Mouse (Mus musculus) megakaryocyte, adult 5-6 weeks (primary cell): Measurements from ENCODE around the gene Itga5. TPM values are rescaled to one million over a fixed set of nuclear protein-coding genes. Genes with fewer than 3 reads are reported as not detected.

ENCODE experiments used
- ATAC-seq: 2 replicates; pipeline ENCODE4 v1.8.0; 2016; ENCODE audit warnings: mild to moderate bottlenecking, inconsistent platforms; ENCODE audit not compliant: poor library complexity, severe bottlenecking
- total RNA-seq, 2 experiments: library from RNA; stranded (forward) in 1 of 2; stranded (reverse) in 1 of 2; fragments of 153-499, 151-499 nt in 1 of 2; fragments of 221-1000, 200-1000 nt in 1 of 2; gene quantifications; 2 replicates each; pipeline versions ENCODE4 v1.2.3 to v1.2.4; 2015 to 2017

The Itga5 gene
- total RNA-seq, 2 experiments from 2014 or later, result 9.5 to 21.4 TPM

DNA sequence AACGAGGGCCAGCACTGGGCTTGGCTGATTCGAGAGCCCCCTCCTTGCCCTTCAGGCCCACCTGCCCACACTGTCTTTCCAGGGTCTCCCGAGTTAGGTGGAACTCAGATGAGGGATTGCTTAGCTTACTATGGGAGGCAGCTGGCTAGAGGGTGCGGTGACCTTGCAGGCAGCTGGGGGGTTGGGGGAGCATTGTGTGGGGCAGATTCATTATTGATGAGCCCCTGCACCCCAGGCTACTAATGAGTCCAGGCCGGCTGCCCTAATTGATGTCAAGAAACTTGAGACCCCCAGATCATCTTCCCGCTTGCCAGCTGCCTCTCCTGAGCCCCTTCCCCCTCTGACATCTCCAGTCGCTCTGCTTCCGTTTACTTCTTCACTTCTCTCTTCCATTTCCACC, 25.0 kb downstream of the Itga5 start:
- ATAC-seq, result no peak

DNA sequence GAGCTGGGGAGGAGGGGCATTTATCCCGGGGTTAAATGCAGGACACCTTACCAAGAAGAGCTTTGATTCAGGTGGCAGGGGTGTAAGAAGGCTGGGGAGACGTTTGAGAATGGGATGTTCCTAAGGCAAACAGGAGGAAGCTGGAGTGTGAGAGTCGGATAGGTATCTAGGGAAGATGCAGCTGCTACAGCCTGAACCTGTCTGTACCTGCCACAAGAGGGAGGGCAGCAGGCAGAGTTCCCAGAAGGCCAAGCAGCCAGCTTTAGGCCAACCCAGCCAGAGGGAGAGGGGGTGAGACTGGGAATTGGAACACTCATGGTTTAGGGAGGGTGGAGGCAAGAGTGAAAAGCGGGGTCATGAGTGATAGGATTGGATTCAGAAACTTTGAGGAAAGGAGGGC, 25.8 kb downstream of the Itga5 start:
- ATAC-seq, result no peak

DNA sequence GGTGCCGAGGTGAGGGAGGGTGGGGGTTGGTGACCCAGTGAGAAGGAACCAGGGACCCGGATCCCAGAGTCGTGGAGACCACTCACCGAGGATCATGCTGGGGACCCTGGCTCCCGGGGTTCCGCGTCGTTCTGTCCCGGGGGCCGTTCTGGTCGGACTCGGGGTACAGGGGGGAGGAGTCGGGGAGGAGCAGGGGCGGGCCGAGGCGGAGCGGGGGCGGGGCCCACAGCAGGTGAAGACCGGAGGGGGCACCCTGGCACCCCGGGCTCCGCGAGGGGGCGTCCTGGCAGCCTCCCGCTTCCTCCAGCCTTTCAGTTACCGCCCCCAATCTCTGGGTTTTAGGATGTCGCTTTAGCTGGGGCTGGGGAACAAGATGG, 26.6 kb downstream of the Itga5 start, which contains the start of gene Zfp385a:
Gene Zfp385a (minus strand): TSS at position 133 of the 377 bp plus-strand sequence.
- ATAC-seq, result peak; percentile 67

DNA sequence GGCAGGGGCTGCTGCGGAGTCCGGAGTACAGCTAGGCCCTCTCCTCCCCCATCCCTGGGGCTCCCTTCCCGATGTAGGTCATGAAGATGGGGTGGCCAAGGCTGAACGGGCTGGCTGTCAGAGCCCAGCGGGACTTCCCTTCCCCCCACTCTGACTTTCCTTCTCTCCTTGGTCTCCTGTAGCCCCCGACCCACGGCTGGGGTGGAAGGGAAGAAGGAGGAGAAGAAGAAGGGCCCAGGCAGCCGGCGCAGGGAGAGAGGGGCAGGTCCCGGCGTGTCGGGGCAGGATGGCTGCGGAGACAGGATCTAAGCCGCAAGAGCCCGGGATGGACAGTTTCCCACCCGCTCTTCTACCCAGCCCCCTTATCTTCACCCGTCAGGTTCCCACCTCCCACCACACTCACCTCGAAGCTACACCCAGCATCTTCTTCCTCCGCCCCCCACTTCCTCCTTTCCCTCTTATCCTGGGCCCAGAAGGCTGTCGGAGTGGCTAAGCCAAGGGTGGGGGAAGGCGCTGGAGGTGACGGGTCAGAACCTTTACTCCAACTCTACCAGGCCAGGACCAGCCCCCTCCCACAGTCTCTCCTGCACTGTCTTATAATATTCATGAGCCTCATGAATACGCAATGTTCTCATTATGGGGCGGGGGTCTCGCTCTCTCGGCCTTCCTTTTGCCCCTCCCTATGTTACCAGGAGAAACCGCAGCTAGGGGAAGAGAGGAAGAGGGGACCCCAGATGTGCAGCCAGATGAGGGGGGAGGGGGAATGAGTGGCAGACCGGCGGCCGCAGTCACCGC, 27.2 kb downstream of the Itga5 start:
- ATAC-seq, result peak; percentile 52

DNA sequence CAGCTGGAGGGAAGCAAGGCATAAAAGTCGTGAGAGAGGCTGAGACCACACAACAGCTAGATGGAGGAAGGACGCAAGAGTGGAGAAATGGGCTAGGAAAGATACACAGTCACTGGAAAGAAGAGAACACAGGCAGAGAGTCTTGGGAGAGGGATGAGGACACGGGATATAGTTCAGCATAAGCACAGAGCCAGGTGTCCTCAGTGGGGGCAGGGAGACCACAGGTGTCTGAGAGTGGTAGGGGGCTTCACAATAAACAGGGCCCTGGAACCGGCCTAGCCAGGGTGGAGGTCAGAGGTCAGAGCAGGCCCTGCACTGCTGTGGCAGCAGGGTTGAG, 27.8 kb downstream of the Itga5 start:
- no peak for ATAC-seq

DNA sequence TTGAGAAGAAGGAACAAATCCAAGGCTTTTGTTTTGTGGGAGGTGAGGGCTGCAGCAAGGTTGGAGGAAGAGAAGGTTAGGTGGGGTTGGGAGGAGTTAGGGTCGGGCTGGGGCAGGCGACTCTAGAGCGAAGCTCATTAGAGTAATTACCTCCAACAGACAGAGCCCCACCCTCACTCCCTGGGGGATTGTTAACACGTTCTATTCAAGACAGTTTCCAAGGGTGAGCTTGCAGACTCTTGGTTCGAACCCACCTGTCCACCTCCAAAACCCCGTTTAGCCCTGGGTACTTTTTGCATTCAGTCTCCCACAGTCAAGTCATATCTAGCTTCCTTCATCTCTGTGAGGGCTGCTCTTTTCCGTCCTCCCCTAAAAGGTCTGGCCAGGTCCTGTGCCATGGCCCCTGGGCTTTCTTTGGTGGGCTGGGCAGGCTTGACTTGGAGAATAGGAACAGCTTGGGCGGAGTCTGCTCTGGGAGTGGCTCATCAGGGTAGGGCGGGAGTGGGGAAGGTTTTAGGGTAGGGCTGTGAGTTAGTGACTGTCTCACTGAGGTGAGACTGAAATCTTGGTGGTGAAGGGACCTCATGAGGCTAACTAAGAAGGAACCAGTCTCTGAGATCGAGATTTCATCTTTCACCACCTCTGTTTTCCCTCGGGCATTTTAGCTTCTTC, 29.4 kb downstream of the Itga5 start:
- ATAC-seq, result no peak

DNA sequence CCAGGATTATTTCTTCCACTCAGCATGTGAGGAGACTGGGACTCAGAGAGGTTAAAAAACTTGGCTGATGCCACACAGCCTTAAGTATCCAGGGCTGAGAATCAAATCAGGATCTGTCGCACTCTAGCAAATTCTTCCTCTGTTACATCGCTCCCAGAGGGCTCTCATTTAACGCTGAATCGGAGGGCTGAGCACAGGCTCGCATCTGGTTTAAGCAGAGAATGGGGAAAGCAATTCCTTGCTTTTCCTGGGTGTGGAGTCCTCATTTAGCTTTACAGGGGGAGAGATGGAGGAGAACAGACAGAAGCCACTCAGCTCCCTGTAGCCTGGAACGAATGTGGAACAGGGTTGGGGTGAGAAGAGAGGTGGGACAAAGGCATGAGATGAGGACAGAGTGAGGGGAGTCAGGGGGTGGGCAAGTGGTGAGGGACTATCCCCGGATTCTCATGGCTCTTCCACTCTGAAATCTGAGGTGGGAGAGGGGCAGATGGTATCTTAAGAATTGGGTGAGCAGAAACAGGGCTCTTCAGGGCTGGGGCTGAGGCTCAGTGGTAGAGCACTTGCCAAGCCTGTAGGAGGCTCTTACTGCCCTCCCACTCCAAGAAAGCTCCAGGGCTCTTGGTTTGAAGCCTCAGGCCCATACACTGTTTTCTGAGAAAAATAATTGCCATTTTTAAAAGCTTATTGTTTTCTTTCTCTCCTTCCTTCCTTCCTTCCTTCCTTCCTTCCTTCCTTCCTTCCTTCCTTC, 30.9 kb downstream of the Itga5 start:
- ATAC-seq, result no peak

DNA sequence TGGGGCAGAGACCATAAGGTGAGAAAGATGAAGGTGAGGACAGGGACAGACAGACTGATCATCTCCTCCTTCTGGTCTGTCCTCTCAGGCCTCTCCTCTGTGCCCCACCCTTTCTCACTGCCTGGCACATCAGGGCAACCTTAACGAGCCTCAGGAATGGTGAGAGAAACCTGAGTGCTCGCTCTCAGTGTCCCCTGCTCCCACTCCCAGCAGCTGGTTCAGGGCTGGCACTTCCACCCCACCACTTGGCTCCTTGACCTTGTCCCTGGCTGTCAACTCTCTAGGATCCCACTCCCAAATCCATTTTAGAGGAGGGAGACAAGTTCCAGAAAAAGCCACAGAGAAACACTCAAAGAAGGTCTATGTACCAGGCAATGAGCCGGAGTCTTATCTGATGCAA, 31.5 kb downstream of the Itga5 start:
- ATAC-seq, result no peak

DNA sequence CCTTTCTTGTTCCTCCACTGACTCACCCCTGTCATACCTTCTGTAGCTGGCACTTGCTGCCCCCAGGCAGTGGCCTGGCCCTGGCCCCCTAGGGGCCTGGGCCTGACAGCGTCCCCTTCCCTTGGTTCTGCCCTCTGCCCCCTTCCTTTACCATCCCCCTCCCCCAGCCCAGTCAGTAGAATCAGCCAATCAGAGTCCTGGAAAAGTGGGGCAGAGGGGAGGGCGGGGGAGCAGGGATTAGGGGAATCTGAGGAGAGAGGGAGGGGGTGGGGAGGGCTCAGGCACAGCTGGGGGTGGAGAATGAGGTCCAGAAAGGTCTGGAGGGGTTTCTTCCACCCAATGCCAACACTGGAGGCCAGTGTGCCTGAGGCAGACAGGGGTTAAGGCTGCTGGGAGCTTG, 32.4 kb downstream of the Itga5 start:
- no peak for ATAC-seq

DNA sequence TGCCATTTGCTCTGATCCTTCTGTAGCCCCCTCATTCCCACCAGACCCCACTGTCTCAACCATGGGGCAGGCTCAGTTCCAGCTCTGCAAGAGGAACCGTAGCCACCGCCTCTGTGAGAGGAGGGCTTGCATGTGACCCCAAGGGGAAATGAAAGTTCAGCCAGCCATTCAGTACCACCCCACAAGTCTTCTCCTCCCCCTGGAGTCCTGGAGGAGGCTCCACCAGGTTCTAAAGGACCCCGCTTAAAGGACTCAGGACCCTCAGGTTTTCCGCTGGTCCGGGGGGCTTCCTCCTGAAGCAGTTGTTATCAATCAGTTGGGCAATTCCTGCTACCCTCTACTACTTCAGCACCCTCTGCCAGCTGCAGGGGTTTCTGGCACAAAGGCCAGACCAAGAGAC, 32.8 kb downstream of the Itga5 start:
- ATAC-seq, result peak; percentile 90

DNA sequence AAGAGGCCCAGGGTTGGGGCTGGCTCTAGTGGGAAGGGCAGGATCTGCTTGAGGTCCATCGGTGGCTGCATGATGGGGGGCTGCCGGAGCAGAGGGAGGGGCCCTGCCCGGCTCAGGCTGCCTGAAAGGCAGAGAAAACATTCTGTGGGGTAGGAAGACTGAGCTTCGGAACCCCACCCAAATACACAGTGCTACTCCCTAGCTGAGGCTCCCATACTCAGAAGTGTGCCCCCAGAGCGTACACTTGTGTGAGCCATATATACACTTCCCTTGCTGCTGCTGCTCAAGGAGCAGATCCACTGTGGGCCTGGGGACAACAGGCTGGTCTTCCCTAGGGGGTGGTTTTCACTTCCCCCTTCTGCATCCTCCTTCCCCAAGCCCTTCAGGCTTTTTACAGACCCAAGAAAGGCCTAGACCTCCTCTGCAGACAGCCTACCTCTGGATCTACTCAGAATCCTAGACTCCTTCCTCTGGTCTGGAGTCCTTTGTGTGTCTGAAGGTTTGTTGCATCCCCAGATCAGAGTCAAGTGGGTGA, 33.4 kb downstream of the Itga5 start:
- ATAC-seq, result peak; percentile 83

DNA sequence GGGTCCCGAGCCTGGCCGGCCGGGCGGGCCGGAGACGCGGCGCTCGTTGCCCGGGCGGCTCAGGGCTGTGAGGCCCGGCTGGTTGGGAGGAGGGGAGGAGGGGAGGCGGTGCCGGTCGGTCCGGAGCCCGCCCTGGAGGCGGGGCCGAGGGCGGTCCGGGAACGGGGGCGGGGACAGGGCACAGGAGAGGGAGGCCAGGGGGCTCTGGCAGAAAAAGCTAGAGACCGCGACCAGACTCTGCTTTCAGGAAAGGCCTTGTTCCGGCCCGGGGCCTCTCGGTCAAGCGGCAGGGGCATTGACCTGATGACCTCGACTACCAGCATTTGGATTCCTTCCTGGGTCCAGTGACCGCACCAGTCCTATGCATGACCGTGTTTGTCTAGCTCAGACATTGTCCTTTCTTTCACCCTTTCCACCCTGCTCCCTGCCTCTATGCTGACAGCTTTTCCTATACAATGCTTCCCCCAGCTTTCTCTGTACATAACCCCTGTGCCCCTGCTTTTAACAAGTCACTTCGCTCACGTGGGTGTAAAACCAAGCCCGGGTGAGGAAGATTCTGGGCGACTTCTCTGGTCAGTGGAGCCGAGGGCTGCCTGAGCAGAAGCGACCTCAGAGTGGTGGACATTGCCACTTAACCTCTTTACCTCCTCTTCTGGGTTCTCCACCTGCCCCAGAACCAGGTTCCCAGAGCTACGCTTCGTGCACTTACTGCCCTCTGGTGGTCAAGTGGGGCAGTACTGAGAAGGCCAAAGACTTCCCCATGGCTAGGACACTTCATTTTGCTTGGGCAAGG, 42.9 kb downstream of the Itga5 start:
- ATAC-seq, result peak; percentile 96

DNA sequence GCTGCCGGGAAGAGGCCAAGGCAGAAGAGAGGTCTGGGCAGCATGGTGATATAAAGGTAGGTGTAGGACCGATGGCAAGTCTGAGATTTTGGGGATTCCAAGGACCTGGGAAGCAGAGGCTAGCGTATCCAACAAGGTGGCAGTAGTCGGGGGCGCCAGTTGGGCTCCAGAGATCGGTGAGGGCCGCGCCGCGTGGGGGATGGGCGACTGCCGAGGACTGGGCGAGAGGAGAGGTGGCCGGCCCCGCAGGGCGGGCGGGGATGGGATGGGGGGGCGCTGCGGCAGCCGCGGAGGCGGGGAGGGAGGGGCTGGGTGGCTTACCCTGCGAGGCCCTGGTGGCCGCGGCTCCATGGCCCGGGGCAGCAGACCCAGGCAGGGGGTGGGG, 43.5 kb downstream of the Itga5 start:
- ATAC-seq, result no peak

DNA sequence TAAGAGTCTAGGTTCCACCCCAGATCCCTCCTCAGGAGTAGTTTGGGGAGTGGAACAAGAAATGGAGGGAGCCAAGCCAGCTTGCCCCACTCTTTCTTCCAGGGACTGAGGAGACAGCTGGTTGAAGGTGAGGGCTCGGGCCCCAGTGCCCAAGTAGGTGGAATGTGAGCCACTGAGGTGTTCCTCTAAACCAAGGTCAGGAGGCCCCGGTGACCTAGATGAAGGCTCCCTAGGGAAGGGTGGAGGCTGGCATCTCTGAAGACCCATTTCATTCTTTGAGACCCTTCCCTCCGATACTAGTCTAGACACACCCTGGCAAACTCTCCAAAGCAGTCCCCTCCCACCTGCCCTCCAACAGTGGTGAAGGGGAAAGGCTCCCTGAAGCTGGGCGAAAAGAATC, 44.2 kb downstream of the Itga5 start:
- no peak for ATAC-seq

DNA sequence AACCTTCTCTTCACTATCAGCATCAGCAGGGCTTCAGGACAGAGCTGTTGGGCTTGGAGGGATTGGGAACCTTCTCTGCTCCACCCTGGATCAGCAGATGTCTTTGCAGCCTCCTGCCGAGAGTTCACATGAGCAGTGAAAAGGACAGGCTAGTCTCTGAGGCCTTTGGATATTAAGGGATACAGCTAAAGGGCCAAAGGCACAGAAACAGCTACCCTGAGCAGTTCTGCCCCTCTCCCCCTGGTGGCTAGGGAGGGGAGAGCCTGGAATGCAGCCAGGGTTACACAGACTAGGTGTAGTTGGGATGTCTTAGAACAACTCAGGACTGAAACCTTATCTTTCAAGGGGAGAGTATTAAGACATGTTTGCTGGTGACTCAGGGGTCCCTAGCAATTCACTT, 45.5 kb downstream of the Itga5 start:
- ATAC-seq, result no peak

DNA sequence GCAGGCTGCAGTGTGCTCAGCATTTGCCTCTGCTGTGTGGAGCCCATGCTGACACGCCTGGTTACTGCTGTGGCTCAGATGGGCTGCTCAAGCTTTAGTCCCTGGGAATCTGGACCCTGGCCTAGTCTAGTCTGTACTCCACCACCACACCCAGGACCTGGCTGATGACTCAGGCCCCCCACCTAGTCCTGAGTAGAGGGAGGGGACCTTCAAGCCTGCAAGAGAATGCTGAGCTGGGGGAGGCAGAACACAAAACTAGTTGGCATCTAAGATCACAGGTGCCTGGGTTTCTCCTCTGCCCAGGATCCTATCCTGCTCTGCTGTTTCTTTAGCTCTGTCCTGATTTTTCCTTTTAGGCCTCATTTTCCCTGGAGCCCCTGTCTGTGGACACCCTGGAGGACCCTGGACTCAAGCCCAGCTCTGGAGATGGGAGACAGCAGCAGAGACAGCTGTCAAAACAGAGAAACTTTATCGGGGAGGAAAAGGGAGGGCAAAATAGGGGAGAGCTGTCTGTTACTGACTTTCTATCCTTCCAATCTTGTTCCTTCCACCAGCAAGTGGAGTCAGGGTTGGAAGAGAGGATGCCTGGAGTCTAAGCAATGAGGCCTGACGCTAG, 48.3 kb downstream of the Itga5 start:
- no peak for ATAC-seq

DNA sequence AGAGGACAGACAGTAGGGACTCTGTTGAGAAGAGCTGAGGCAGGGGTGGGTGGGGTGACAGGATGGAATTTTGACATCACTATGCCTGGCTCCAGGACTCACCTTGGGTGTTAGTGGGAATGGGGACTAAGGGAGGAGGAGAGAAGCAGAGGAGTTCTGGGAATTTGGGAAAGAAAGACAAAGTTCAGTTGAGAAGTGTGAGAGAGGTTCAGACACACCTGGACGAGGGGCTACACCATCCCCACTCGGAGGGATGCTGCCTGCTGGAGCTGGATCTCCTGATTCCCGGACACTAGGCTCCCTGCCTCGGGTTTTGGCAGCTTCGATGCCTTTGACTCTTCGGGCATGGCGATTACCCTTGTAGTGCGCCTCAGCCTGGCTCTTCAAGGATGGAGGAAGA, 48.8 kb downstream of the Itga5 start:
- no peak for ATAC-seq

DNA sequence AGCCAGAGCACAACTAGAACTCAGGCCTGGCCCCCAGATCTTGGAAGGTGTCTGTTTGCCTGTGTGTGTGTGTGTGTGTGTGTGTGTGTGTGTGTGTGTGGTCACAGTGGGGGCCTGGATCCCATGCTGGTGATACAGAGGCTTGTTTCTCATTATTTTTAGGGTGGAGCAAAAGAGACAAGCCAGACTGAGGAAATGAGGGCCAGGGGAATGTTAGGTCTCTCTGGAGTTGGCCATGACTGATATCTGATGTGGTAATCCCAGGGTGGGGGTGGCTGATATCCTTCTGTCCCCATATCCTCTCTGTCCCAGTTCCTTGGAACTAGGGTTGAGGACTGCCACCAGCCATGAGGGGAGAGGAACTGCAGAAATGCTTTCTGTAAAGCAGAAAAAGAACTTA, 49.4 kb downstream of the Itga5 start:
- no peak for ATAC-seq

DNA sequence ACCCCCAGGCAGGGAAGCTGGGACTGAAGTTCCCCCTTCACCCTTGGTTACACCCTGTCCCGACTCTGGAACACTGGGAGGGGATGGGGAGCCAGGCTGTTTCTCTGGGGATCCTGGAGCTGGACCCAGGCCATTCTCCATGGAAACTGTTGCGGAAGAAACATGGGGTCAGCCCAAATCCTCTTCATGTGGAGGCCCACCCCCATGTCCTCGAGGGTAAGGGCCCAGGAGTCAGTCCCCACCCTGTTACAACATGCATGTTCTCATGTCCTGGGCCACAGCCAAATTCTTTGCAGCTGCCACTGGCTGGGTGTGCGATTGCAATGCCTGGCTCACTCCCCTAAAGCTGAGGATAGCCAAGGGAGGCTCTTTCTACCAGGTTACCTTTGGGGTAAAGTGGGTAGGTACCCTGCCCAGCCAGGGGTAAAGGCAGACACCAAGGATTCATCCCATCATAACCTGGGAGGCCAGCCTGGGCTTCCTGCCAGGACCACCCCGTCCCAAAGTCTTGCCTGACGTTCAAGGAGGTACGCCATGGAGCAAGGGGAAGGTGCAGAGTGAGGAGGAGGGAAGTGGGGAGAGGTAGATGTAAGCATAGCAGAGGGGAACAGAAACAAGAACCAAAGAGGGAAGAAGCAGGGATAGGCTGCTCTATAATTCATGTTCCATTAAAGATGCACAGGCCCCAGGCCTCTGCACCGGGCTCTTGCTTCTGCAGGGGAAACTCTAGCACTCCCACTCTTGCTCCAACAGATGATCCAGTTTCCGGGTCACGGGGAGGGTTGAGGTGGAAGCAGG, 50.4 kb downstream of the Itga5 start:
- ATAC-seq, result peak; percentile 74
